Mouse (Mus musculus): ENCODE data around the gene E330021D16Rik. TPM values are rescaled to one million over a fixed set of nuclear protein-coding genes. Genes with fewer than 3 reads are reported as not detected.

Gene E330021D16Rik
- total RNA-seq, 1 experiment: 0.36 TPM

- Histone ChIP-seq H3K9ac (ENCODE audit: insufficient read depth, low read depth, low read length, poor library complexity, severe bottlenecking) (no peak overlapping the region), H3K4me3 (ENCODE audit: insufficient read depth in 1 of 2, low read depth in 1 of 2, low read length in 2 of 2, poor library complexity in 1 of 2, severe bottlenecking in 1 of 2) (no peak overlapping the region), H3K36me3 (ENCODE audit: control insufficient read depth, insufficient read depth, low read length, poor library complexity, severe bottlenecking) (no peaks in the 10 kb centered on the region), H3K27ac (ENCODE audit: insufficient read depth, low read depth, low read length, poor library complexity, severe bottlenecking) (no peak overlapping the region), H3K9me3 (ENCODE audit: control insufficient read depth, insufficient read depth, low read depth, low read length) (no peaks in the 10 kb centered on the region), H3K4me1 (ENCODE audit: control insufficient read depth in 2 of 2, insufficient read depth in 2 of 2, low read length in 2 of 2, poor library complexity in 1 of 2) (peaks cover 0 to 4% of the 10 kb centered on the region in 2 experiments; a peak in 1 of 4 replicates)
- peak; percentile 47 for DNase-seq (ENCODE audit: low read depth, low spot score)
- in situ Hi-C loops (cut with MboI; ENCODE audit: low sequenced_read_pairs in 2 of 2, unreplicated experiment in 2 of 2): loop anchor here (10.0 kb wide), 2 partner anchors 123 to 133 kb away; no protein-coding TSS in a partner anchor
- peak; percentile 98 for TF ChIP-seq ZC3H11A (IDR thresholded peaks at IDR 0.05; ENCODE audit: borderline replicate concordance, low read depth, low read length)
- TF ChIP-seq HCFC1 (IDR thresholded peaks at IDR 0.05; ENCODE audit: borderline replicate concordance, insufficient read depth, low read length): no peak
Measured at GRCm38 (mm10) chr6:136422084-136422853, 6.9 kb upstream of the E330021D16Rik start.

- H3K27ac ChIP-seq (ENCODE audit: insufficient read depth, low read depth, low read length, poor library complexity, severe bottlenecking): no peak overlapping the region
- peaks cover 0 to 4% of the 10 kb centered on the region in 2 experiments; a peak in 1 of 4 replicates for H3K4me1 ChIP-seq (ENCODE audit: control insufficient read depth in 2 of 2, insufficient read depth in 2 of 2, low read length in 2 of 2, poor library complexity in 1 of 2)
- H3K36me3 ChIP-seq (ENCODE audit: control insufficient read depth, insufficient read depth, low read length, poor library complexity, severe bottlenecking): no peaks in the 10 kb centered on the region
- in situ Hi-C loops (cut with MboI; ENCODE audit: low sequenced_read_pairs in 2 of 2, unreplicated experiment in 2 of 2): loop anchor here (10.0 kb wide), 2 partner anchors 124 to 134 kb away; no protein-coding TSS in a partner anchor
- no peak overlapping the region for H3K9ac ChIP-seq (ENCODE audit: insufficient read depth, low read depth, low read length, poor library complexity, severe bottlenecking)
- TF ChIP-seq CHD2 (IDR thresholded peaks at IDR 0.05; ENCODE audit: low read depth, low read length) (no peak), HCFC1 (IDR thresholded peaks at IDR 0.05; ENCODE audit: borderline replicate concordance, insufficient read depth, low read length) (no peak), MAFK (IDR thresholded peaks at IDR 0.05; ENCODE audit: insufficient read depth, low read depth, low read length) (no peak), ZNF384 (IDR thresholded peaks at IDR 0.05; ENCODE audit: low read depth, low read length) (no peak)
- H3K4me3 ChIP-seq (ENCODE audit: insufficient read depth in 1 of 2, low read depth in 1 of 2, low read length in 2 of 2, poor library complexity in 1 of 2, severe bottlenecking in 1 of 2): no peak overlapping the region
- peak; percentile 42 for DNase-seq (ENCODE audit: low read depth, low spot score)
- no peaks in the 10 kb centered on the region for H3K9me3 ChIP-seq (ENCODE audit: control insufficient read depth, insufficient read depth, low read depth, low read length)
Measured at GRCm38 (mm10) chr6:136421059-136421458, 5.7 kb upstream of the E330021D16Rik start.

- Histone ChIP-seq H3K9ac (ENCODE audit: insufficient read depth, low read depth, low read length, poor library complexity, severe bottlenecking) (no peak overlapping the region), H3K36me3 (ENCODE audit: control insufficient read depth, insufficient read depth, low read length, poor library complexity, severe bottlenecking) (no peaks in the 10 kb centered on the region), H3K4me3 (ENCODE audit: insufficient read depth in 1 of 2, low read depth in 1 of 2, low read length in 2 of 2, poor library complexity in 1 of 2, severe bottlenecking in 1 of 2) (no peak overlapping the region), H3K9me3 (ENCODE audit: control insufficient read depth, insufficient read depth, low read depth, low read length) (no peaks in the 10 kb centered on the region), H3K27ac (ENCODE audit: insufficient read depth, low read depth, low read length, poor library complexity, severe bottlenecking) (no peak overlapping the region), H3K4me1 (ENCODE audit: control insufficient read depth in 2 of 2, insufficient read depth in 2 of 2, low read length in 2 of 2, poor library complexity in 1 of 2) (no peaks in the 10 kb centered on the region)
- in situ Hi-C loops (cut with MboI; ENCODE audit: low sequenced_read_pairs in 2 of 2, unreplicated experiment in 2 of 2): no loop called here
- TF ChIP-seq ZNF384 (IDR thresholded peaks at IDR 0.05; ENCODE audit: low read depth, low read length) (no peak), CHD2 (IDR thresholded peaks at IDR 0.05; ENCODE audit: low read depth, low read length) (no peak), MAFK (IDR thresholded peaks at IDR 0.05; ENCODE audit: insufficient read depth, low read depth, low read length) (no peak), ZC3H11A (IDR thresholded peaks at IDR 0.05; ENCODE audit: borderline replicate concordance, low read depth, low read length) (no peak), HCFC1 (IDR thresholded peaks at IDR 0.05; ENCODE audit: borderline replicate concordance, insufficient read depth, low read length) (no peak)
- DNase-seq (ENCODE audit: low read depth, low spot score): no peak
Measured at GRCm38 (mm10) chr6:136418889-136419835, 3.8 kb upstream of the E330021D16Rik start.

- no peaks in the 10 kb centered on the region for H3K9me3 ChIP-seq (ENCODE audit: control insufficient read depth, insufficient read depth, low read depth, low read length)
- H3K27ac ChIP-seq (ENCODE audit: insufficient read depth, low read depth, low read length, poor library complexity, severe bottlenecking): no peak overlapping the region
- in situ Hi-C loops (cut with MboI; ENCODE audit: low sequenced_read_pairs in 2 of 2, unreplicated experiment in 2 of 2): no loop called here
- TF ChIP-seq ZNF384 (IDR thresholded peaks at IDR 0.05; ENCODE audit: low read depth, low read length) (no peak), MAFK (IDR thresholded peaks at IDR 0.05; ENCODE audit: insufficient read depth, low read depth, low read length) (no peak), ZC3H11A (IDR thresholded peaks at IDR 0.05; ENCODE audit: borderline replicate concordance, low read depth, low read length) (no peak), HCFC1 (IDR thresholded peaks at IDR 0.05; ENCODE audit: borderline replicate concordance, insufficient read depth, low read length) (no peak), CHD2 (IDR thresholded peaks at IDR 0.05; ENCODE audit: low read depth, low read length) (no peak)
- no peaks in the 10 kb centered on the region for H3K36me3 ChIP-seq (ENCODE audit: control insufficient read depth, insufficient read depth, low read length, poor library complexity, severe bottlenecking)
- no peaks in the 10 kb centered on the region for H3K4me1 ChIP-seq (ENCODE audit: control insufficient read depth in 2 of 2, insufficient read depth in 2 of 2, low read length in 2 of 2, poor library complexity in 1 of 2)
- H3K4me3 ChIP-seq (ENCODE audit: insufficient read depth in 1 of 2, low read depth in 1 of 2, low read length in 2 of 2, poor library complexity in 1 of 2, severe bottlenecking in 1 of 2): no peak overlapping the region
- DNase-seq (ENCODE audit: low read depth, low spot score): no peak
- H3K9ac ChIP-seq (ENCODE audit: insufficient read depth, low read depth, low read length, poor library complexity, severe bottlenecking): no peak overlapping the region
Measured at GRCm38 (mm10) chr6:136418333-136418848, 3.0 kb upstream of the E330021D16Rik start.
